Mouse (Mus musculus): ENCODE results near the gene Olfr1205. TPM values are rescaled to one million over a fixed set of nuclear protein-coding genes. Genes with fewer than 3 reads are reported as not detected.

Gene Olfr1205
- polyA plus RNA-seq (2015; fragmentation: Illumina TruSeq; extraction: RNeasy Lipid Tissue Mini Kit (QIAGEN cat#74804); ENCODE audit: insufficient read depth, low replicate concordance), result not detected

GRCm38 (mm10) chr2:88829437-88829836, at the start of gene Olfr1205:
Gene Olfr1205 (plus strand): TSS chr2:88829737.

GRCm38 (mm10) chr2:88792736-88793135, 36.8 kb upstream of the Olfr1205 start, which contains the start of gene Olfr1201:
Gene Olfr1201 (plus strand): TSS chr2:88793036.

GRCm38 (mm10) chr2:88814196-88814595, 15.3 kb upstream of the Olfr1205 start, which contains the start of gene Olfr1202:
Gene Olfr1202 (plus strand): TSS chr2:88814496.

GRCm38 (mm10) chr2:88848992-88849391, 19.5 kb downstream of the Olfr1205 start, which contains the start of gene Olfr1204:
Gene Olfr1204 (plus strand): TSS chr2:88849292.

GRCm38 (mm10) chr2:88862931-88863330, 33.4 kb downstream of the Olfr1205 start, which contains the start of gene Olfr1206:
Gene Olfr1206 (plus strand): TSS chr2:88863231.

Other genes with a start within 250 kb of the Olfr1205 start
- not detected for gene Olfr1189, start 243.3 kb upstream of the Olfr1205 start, polyA plus RNA-seq (2015; fragmentation: Illumina TruSeq; extraction: RNeasy Lipid Tissue Mini Kit (QIAGEN cat#74804); ENCODE audit: insufficient read depth, low replicate concordance)
- gene Olfr1191-ps1, start 189.2 kb upstream of the Olfr1205 start, polyA plus RNA-seq (2015; fragmentation: Illumina TruSeq; extraction: RNeasy Lipid Tissue Mini Kit (QIAGEN cat#74804); ENCODE audit: insufficient read depth, low replicate concordance), result not detected
- not detected for gene Olfr1192-ps1, start 181.2 kb upstream of the Olfr1205 start, polyA plus RNA-seq (2015; fragmentation: Illumina TruSeq; extraction: RNeasy Lipid Tissue Mini Kit (QIAGEN cat#74804); ENCODE audit: insufficient read depth, low replicate concordance)
- gene Olfr1193, start 154.1 kb upstream of the Olfr1205 start, polyA plus RNA-seq (2015; fragmentation: Illumina TruSeq; extraction: RNeasy Lipid Tissue Mini Kit (QIAGEN cat#74804); ENCODE audit: insufficient read depth, low replicate concordance), result not detected
- gene Olfr1195, start 140.6 kb upstream of the Olfr1205 start, polyA plus RNA-seq (2015; fragmentation: Illumina TruSeq; extraction: RNeasy Lipid Tissue Mini Kit (QIAGEN cat#74804); ENCODE audit: insufficient read depth, low replicate concordance), result not detected
- gene Olfr1196, start 125.1 kb upstream of the Olfr1205 start, polyA plus RNA-seq (2015; fragmentation: Illumina TruSeq; extraction: RNeasy Lipid Tissue Mini Kit (QIAGEN cat#74804); ENCODE audit: insufficient read depth, low replicate concordance), result not detected
- not detected for gene Olfr1197, start 97.4 kb upstream of the Olfr1205 start, polyA plus RNA-seq (2015; fragmentation: Illumina TruSeq; extraction: RNeasy Lipid Tissue Mini Kit (QIAGEN cat#74804); ENCODE audit: insufficient read depth, low replicate concordance)
- not detected for gene Olfr1198, start 78.4 kb upstream of the Olfr1205 start, polyA plus RNA-seq (2015; fragmentation: Illumina TruSeq; extraction: RNeasy Lipid Tissue Mini Kit (QIAGEN cat#74804); ENCODE audit: insufficient read depth, low replicate concordance)
- not detected for gene Olfr1199, start 69.3 kb upstream of the Olfr1205 start, polyA plus RNA-seq (2015; fragmentation: Illumina TruSeq; extraction: RNeasy Lipid Tissue Mini Kit (QIAGEN cat#74804); ENCODE audit: insufficient read depth, low replicate concordance)
- not detected for gene Olfr1200, start 59.2 kb upstream of the Olfr1205 start, polyA plus RNA-seq (2015; fragmentation: Illumina TruSeq; extraction: RNeasy Lipid Tissue Mini Kit (QIAGEN cat#74804); ENCODE audit: insufficient read depth, low replicate concordance)
- gene Olfr1201, start 36.7 kb upstream of the Olfr1205 start, polyA plus RNA-seq (2015; fragmentation: Illumina TruSeq; extraction: RNeasy Lipid Tissue Mini Kit (QIAGEN cat#74804); ENCODE audit: insufficient read depth, low replicate concordance), result not detected
- not detected for gene Olfr1202, start 15.2 kb upstream of the Olfr1205 start, polyA plus RNA-seq (2015; fragmentation: Illumina TruSeq; extraction: RNeasy Lipid Tissue Mini Kit (QIAGEN cat#74804); ENCODE audit: insufficient read depth, low replicate concordance)
- gene Olfr1204, start 19.6 kb downstream of the Olfr1205 start, polyA plus RNA-seq (2015; fragmentation: Illumina TruSeq; extraction: RNeasy Lipid Tissue Mini Kit (QIAGEN cat#74804); ENCODE audit: insufficient read depth, low replicate concordance), result not detected
- gene Olfr1206, start 33.5 kb downstream of the Olfr1205 start, polyA plus RNA-seq (2015; fragmentation: Illumina TruSeq; extraction: RNeasy Lipid Tissue Mini Kit (QIAGEN cat#74804); ENCODE audit: insufficient read depth, low replicate concordance), result not detected
- gene Olfr1208, start 72.6 kb downstream of the Olfr1205 start, polyA plus RNA-seq (2015; fragmentation: Illumina TruSeq; extraction: RNeasy Lipid Tissue Mini Kit (QIAGEN cat#74804); ENCODE audit: insufficient read depth, low replicate concordance), result not detected
- not detected for gene Olfr1209, start 85.4 kb downstream of the Olfr1205 start, polyA plus RNA-seq (2015; fragmentation: Illumina TruSeq; extraction: RNeasy Lipid Tissue Mini Kit (QIAGEN cat#74804); ENCODE audit: insufficient read depth, low replicate concordance)
- not detected for gene Olfr1211, start 108.4 kb downstream of the Olfr1205 start, polyA plus RNA-seq (2015; fragmentation: Illumina TruSeq; extraction: RNeasy Lipid Tissue Mini Kit (QIAGEN cat#74804); ENCODE audit: insufficient read depth, low replicate concordance)
- not detected for gene Olfr1212, start 124.2 kb downstream of the Olfr1205 start, polyA plus RNA-seq (2015; fragmentation: Illumina TruSeq; extraction: RNeasy Lipid Tissue Mini Kit (QIAGEN cat#74804); ENCODE audit: insufficient read depth, low replicate concordance)
- gene Gm13762, start 150.5 kb downstream of the Olfr1205 start, polyA plus RNA-seq (2015; fragmentation: Illumina TruSeq; extraction: RNeasy Lipid Tissue Mini Kit (QIAGEN cat#74804); ENCODE audit: insufficient read depth, low replicate concordance), result not detected
- not detected for gene Olfr1214, start 162.9 kb downstream of the Olfr1205 start, polyA plus RNA-seq (2015; fragmentation: Illumina TruSeq; extraction: RNeasy Lipid Tissue Mini Kit (QIAGEN cat#74804); ENCODE audit: insufficient read depth, low replicate concordance)
- not detected for gene Olfr1215, start 177.2 kb downstream of the Olfr1205 start, polyA plus RNA-seq (2015; fragmentation: Illumina TruSeq; extraction: RNeasy Lipid Tissue Mini Kit (QIAGEN cat#74804); ENCODE audit: insufficient read depth, low replicate concordance)
- gene Olfr1216, start 188.6 kb downstream of the Olfr1205 start, polyA plus RNA-seq (2015; fragmentation: Illumina TruSeq; extraction: RNeasy Lipid Tissue Mini Kit (QIAGEN cat#74804); ENCODE audit: insufficient read depth, low replicate concordance), result not detected
- not detected for gene Olfr1217, start 202.3 kb downstream of the Olfr1205 start, polyA plus RNA-seq (2015; fragmentation: Illumina TruSeq; extraction: RNeasy Lipid Tissue Mini Kit (QIAGEN cat#74804); ENCODE audit: insufficient read depth, low replicate concordance)
- not detected for gene Olfr1218, start 231.4 kb downstream of the Olfr1205 start, polyA plus RNA-seq (2015; fragmentation: Illumina TruSeq; extraction: RNeasy Lipid Tissue Mini Kit (QIAGEN cat#74804); ENCODE audit: insufficient read depth, low replicate concordance)